In the genomic region with DNA sequence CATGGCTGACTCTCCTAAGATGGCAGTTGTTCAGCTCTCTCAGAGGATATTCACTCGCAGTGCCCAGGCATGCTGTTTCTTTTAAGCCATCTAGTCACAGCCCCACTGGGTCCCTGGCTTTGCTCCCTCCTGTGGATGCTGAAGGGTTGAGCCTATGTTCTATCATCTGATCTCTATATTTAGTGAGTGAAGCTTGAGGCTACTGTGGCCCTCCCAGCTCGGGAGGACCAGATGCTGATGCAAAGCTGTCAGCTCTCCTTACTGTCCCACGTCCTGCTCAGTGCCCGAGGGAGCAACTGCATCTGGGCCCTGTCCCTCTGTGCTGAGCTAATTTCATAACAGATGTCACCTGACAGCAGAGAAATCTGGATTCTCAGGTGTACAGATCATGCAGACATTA, we compare ENCODE assay signal across 26 mouse cellular contexts.
DNase-seq lines count a peak whose midpoint lies in the region; ATAC-seq lines count a peak whose summit lies in the region.
"Had no signal": no experiment of that assay in that cellular context is flagged by ENCODE, and none has a peak within 500 bp of the region (broad histone marks: within the 10 kb centered on the region; RNA-seq: fewer than 3 reads in every experiment).

No protein-coding gene starts in this region.

- H3K9ac ChIP-seq in hindbrain, embryonic 15.5 days: no peak overlapping the region
- no peak overlapping the region for H3K9ac ChIP-seq in hindbrain, embryonic 13.5 days
- no peak overlapping the region for H3K9ac ChIP-seq in midbrain, embryonic 13.5 days (replicated peaks)
- H3K9ac ChIP-seq in midbrain, embryonic 16.5 days (ENCODE audit: low read depth, low read length): no peak overlapping the region
- H3K9ac ChIP-seq: heart, embryonic 12.5 days; kidney, embryonic 15.5 days; limb, embryonic 12.5 days; liver, embryonic 15.5 days; lung, embryonic 14.5 days; neural tube, embryonic 12.5 days had no signal

- DNase-seq in midbrain, embryonic 10.5 days (ENCODE audit: low spot score): no peak
- DNase-seq in retina, embryonic 14.5 days (ENCODE audit: low spot score): peak; percentile 13
- DNase-seq in left cerebral cortex, postnatal 14 days (ENCODE audit: low spot score in 2 of 2): no peak
- DNase-seq: adrenal gland, postnatal 25 days; cerebellum, postnatal 14 days; heart, adult 2 months; heart, postnatal 4 days; kidney, adult 18-20 months; kidney, postnatal 36 days; layer of hippocampus, postnatal 36 days; lung, embryonic 14.5 days; lung, postnatal 14 days; right cerebral cortex, adult 18-20 months; spleen, adult 18-20 months; thymus, postnatal 14 days had no signal

- H3K27ac ChIP-seq in hindbrain, embryonic 15.5 days (replicated peaks): no peak overlapping the region
- H3K27ac ChIP-seq in hindbrain, embryonic 13.5 days: no peak overlapping the region; the same call in 1 of the 2 replicates
- H3K27ac ChIP-seq in midbrain, embryonic 13.5 days: no peak overlapping the region
- H3K27ac ChIP-seq in midbrain, embryonic 10.5 days (replicated peaks): no peak overlapping the region
- no peak overlapping the region for H3K27ac ChIP-seq in midbrain, embryonic 16.5 days (ENCODE audit: low read length)
- H3K27ac ChIP-seq: heart, adult 2 months; kidney, embryonic 15.5 days; limb, embryonic 12.5 days; liver, embryonic 15.5 days; neural tube, embryonic 12.5 days had no signal

- ATAC-seq in hindbrain, embryonic 15.5 days (ENCODE audit: low FRiP score, low read depth): 0 out of 2 replicates have a peak, but pooled peaks have one; percentile 32
- ATAC-seq in hindbrain, embryonic 13.5 days (ENCODE audit: low FRiP score): no peak
- peak; percentile 34; the same call in 1 of the 2 replicates for ATAC-seq in midbrain, embryonic 13.5 days
- ATAC-seq in midbrain, embryonic 16.5 days: 0 out of 2 replicates have a peak, but pooled peaks have one; percentile 39
- ATAC-seq: CD4-positive, CD25-positive, alpha-beta regulatory T cell, adult 4 months; forebrain, embryonic 14.5 days had no signal

- no peaks in the 10 kb centered on the region; the same call in 1 of the 2 replicates for H3K4me1 ChIP-seq in hindbrain, embryonic 15.5 days (replicated peaks)
- H3K4me1 ChIP-seq in hindbrain, embryonic 13.5 days (replicated peaks): peaks cover 8% of the 10 kb centered on the region; the same call in 1 of the 2 replicates
- H3K4me1 ChIP-seq in midbrain, embryonic 13.5 days (replicated peaks): 0 out of 2 replicates have a peak, but pooled peaks cover 3% of the 10 kb centered on the region
- no peaks in the 10 kb centered on the region for H3K4me1 ChIP-seq in midbrain, embryonic 10.5 days
- H3K4me1 ChIP-seq in midbrain, embryonic 16.5 days (ENCODE audit: control insufficient read depth, insufficient read depth, low read length): no peaks in the 10 kb centered on the region
- H3K4me1 ChIP-seq: heart, embryonic 12.5 days; kidney, embryonic 15.5 days; limb, embryonic 12.5 days; liver, embryonic 15.5 days; neural tube, embryonic 12.5 days had no signal

- H3K4me3 ChIP-seq in hindbrain, embryonic 15.5 days: no peak overlapping the region
- H3K4me3 ChIP-seq in hindbrain, embryonic 13.5 days: no peak overlapping the region
- H3K4me3 ChIP-seq in midbrain, embryonic 13.5 days (replicated peaks): no peak overlapping the region
- no peak overlapping the region for H3K4me3 ChIP-seq in midbrain, embryonic 10.5 days
- no peak overlapping the region for H3K4me3 ChIP-seq in midbrain, embryonic 16.5 days (ENCODE audit: low read depth, low read length)
- H3K4me3 ChIP-seq: heart, adult 2 months; heart, embryonic 12.5 days; kidney, embryonic 15.5 days; limb, embryonic 12.5 days; liver, embryonic 15.5 days; neural tube, embryonic 12.5 days had no signal

- no peaks in the 10 kb centered on the region for H3K27me3 ChIP-seq in hindbrain, embryonic 15.5 days
- H3K27me3 ChIP-seq in hindbrain, embryonic 13.5 days: no peaks in the 10 kb centered on the region
- no peaks in the 10 kb centered on the region for H3K27me3 ChIP-seq in midbrain, embryonic 13.5 days
- H3K27me3 ChIP-seq in midbrain, embryonic 10.5 days (ENCODE audit: low read depth, poor library complexity, severe bottlenecking): no peaks in the 10 kb centered on the region
- H3K27me3 ChIP-seq in midbrain, embryonic 16.5 days (ENCODE audit: control insufficient read depth, insufficient read depth, low read depth, low read length): no peaks in the 10 kb centered on the region
- H3K27me3 ChIP-seq: kidney, embryonic 15.5 days; limb, embryonic 12.5 days; liver, embryonic 15.5 days; neural tube, embryonic 12.5 days had no signal

- no peaks in the 10 kb centered on the region for H3K36me3 ChIP-seq in hindbrain, embryonic 15.5 days
- peaks cover 19% of the 10 kb centered on the region for H3K36me3 ChIP-seq in hindbrain, embryonic 13.5 days
- H3K36me3 ChIP-seq in midbrain, embryonic 13.5 days: peaks cover 10% of the 10 kb centered on the region; the same call in 1 of the 2 replicates
- no peaks in the 10 kb centered on the region for H3K36me3 ChIP-seq in midbrain, embryonic 10.5 days
- H3K36me3 ChIP-seq in midbrain, embryonic 16.5 days (ENCODE audit: control insufficient read depth, insufficient read depth, low read length): peaks cover 2% of the 10 kb centered on the region; the same call in 1 of the 2 replicates
- H3K36me3 ChIP-seq: heart, embryonic 12.5 days; kidney, embryonic 15.5 days; limb, embryonic 12.5 days; liver, embryonic 15.5 days; neural tube, embryonic 12.5 days had no signal

- no peak overlapping the region for H3K4me2 ChIP-seq in hindbrain, embryonic 15.5 days
- no peak overlapping the region for H3K4me2 ChIP-seq in hindbrain, embryonic 13.5 days
- no peak overlapping the region for H3K4me2 ChIP-seq in midbrain, embryonic 13.5 days (replicated peaks)
- H3K4me2 ChIP-seq in midbrain, embryonic 16.5 days (ENCODE audit: low read length): no peak overlapping the region
- H3K4me2 ChIP-seq: heart, embryonic 12.5 days; kidney, embryonic 15.5 days; limb, embryonic 12.5 days; liver, embryonic 15.5 days; lung, embryonic 14.5 days; neural tube, embryonic 12.5 days had no signal

- intact Hi-C loops in left cerebral cortex, postnatal 14 days (cut with DNase I): no loop called here

- no peaks in the 10 kb centered on the region for H3K9me3 ChIP-seq in hindbrain, embryonic 15.5 days
- H3K9me3 ChIP-seq in hindbrain, embryonic 13.5 days: no peaks in the 10 kb centered on the region
- no peaks in the 10 kb centered on the region for H3K9me3 ChIP-seq in midbrain, embryonic 13.5 days
- no peaks in the 10 kb centered on the region for H3K9me3 ChIP-seq in midbrain, embryonic 10.5 days (replicated peaks)
- H3K9me3 ChIP-seq in midbrain, embryonic 16.5 days (replicated peaks; ENCODE audit: control insufficient read depth, low read length, poor library complexity, severe bottlenecking): no peaks in the 10 kb centered on the region
- H3K9me3 ChIP-seq: heart, embryonic 12.5 days; kidney, embryonic 15.5 days; limb, embryonic 12.5 days; liver, embryonic 15.5 days; neural tube, embryonic 12.5 days had no signal

- WGBS in hindbrain, embryonic 15.5 days: 59% methylated on average over 4 of the region's 4 CpGs
- 62% methylated on average over 4 of the region's 4 CpGs for WGBS in hindbrain, embryonic 13.5 days
- 62% methylated on average over 4 of the region's 4 CpGs for WGBS in midbrain, embryonic 13.5 days
- 80% methylated on average over 4 of the region's 4 CpGs for WGBS in midbrain, embryonic 10.5 days
- WGBS in midbrain, embryonic 16.5 days: 61% methylated on average over 4 of the region's 4 CpGs
